Mouse (Mus musculus) hematopoietic stem cell, adult 5-6 weeks (primary cell): Measurements from ENCODE around the gene Henmt1. TPM values are rescaled to one million over a fixed set of nuclear protein-coding genes. Genes with fewer than 3 reads are reported as not detected.

Source experiments
- ATAC-seq, 2 experiments: fragments of 125-278 bp in 1 of 2; replicated peaks in 1 of 2; 2 replicates each; pipeline ENCODE4 v1.8.0; 2016 to 2017; ENCODE audit warnings: inconsistent platforms in 2 of 2, mild to moderate bottlenecking in 2 of 2, moderate number of reproducible peaks in 2 of 2, low read depth in 1 of 2, moderate TSS enrichment in 1 of 2; ENCODE audit not compliant: low FRiP score in 2 of 2, poor library complexity in 2 of 2, severe bottlenecking in 2 of 2, insufficient read depth in 1 of 2, low TSS enrichment in 1 of 2
- total RNA-seq: library from RNA; stranded (forward); fragments of 172-1452, 232-1000 nt; gene quantifications from 2 replicates; pipeline ENCODE4 v1.2.3, GENCODE M21; 2017

Gene Henmt1
- total RNA-seq, 1 experiment from 2014 or later: 0.99 TPM

DNA sequence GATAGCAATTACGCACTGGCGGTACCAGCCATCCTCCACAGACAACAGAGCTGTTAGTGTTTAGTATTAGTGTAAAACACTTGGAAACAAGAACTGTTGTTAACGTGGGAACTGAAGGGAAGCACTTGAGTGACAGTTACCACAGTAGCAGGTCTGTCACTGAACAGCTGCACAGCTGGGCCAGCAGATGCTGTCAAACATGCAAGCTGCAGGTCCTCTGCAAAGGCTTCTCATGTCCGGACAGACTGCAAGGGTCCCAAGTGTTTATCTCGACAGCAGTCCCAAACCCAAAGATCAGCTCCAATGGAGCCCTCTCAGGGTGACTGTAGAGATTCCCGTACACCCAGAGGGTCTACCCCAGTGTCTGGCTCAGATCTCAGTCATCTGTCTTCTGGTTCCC, 42.3 kb downstream of the Henmt1 start:
- no peak for ATAC-seq

DNA sequence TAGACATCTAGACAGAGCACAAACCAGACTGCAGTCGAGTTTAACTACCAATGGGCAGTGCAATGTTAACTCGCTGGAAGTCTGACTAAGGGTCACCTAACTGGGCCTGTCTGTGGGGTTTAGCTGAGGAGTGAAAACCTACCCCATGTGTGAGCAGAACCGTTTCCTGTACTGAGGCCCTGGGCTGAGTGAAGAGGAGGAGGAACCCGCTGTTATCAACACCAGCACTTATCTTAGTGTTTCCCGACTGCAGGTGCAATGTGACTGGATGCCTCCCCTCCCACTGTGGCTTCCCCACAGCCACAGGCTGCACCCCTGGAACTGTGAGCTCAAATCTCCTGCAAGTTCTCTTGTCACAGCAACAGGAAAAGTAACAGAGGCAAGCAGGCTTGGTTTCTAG, 44.3 kb downstream of the Henmt1 start:
- ATAC-seq: 0 out of 4 replicates have a peak, but pooled peaks have one; percentile 3 to 21

DNA sequence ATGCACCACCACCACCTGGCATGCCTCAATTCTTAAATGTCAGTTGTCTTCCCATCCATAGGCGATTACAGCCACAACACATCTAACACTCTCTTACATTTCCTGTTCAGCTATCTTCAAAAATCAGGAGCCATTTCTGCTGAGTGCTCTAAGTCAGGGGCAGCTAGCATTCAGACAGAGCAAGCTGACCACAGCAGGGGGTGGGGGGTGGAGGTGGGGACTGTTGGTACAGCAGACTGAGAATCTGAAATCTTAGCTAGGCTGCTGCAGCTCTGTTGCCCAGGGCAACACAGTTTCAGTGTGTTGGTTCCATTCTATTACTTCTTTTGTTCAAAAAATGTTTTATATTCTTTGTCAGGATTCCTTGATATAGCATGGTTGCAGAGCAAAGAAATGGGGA, 46.9 kb downstream of the Henmt1 start:
- no peak for ATAC-seq

DNA sequence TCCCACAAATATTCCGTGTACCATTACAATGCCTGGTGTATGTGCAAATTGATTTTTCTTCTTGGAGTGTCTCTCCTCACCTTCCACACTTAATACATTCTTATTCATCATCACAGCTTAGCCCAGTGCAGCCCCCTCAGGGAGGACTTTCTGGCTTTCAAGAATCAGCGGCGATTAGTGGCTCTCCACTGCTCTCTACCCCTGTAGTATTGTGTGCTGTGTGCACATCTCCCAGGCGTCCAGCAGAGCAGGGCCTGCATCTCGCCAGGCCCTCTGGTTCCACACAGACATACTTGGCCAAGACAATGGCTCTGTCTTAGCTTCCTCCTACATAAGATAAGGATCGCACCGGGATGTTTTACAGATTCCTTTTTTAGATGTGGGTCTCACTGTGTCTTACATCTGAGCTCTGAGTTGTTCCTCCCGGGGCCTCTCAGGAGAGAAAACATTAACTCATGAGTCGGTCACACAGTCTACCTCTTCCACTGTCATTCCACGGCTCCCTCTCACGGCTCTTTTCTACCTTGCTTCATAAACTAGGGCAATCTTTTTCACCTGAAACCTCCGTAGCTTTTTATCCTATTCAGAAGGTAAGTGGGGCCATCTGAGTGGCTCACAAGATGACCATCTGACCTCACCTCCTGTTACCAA, 47.5 kb downstream of the Henmt1 start:
- ATAC-seq: no peak

- ATAC-seq: no peak
Measured at GRCm38 (mm10) chr3:108989971-108990548, 50.4 kb downstream of the Henmt1 start.

DNA sequence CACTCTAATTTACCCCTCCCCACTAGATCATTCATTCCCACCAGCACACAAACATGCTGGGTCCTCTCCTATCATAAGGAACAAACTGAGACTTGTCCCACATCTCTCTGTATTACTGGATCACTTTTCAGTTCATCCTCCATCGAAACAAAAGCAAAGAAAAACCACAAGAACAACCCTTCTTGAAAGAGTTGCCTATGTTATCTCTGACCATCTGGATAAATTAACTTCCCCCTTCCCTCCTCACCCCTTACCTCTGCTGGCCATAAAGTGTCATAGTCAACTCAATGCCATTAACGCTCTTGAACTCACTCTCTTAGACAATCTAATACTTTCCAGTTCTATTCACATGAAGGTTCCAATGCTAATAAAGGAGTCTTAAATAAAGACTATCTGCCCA, 54.8 kb downstream of the Henmt1 start:
- ATAC-seq: 0 out of 4 replicates have a peak, but pooled peaks have one; percentile 9 to 31

- ATAC-seq: no peak
Measured at GRCm38 (mm10) chr3:108995379-108995778, 55.7 kb downstream of the Henmt1 start.

GRCm38 (mm10) chr3:108997284-108997683, 57.6 kb downstream of the Henmt1 start:
- ATAC-seq: peak; percentile 84 to 86

DNA sequence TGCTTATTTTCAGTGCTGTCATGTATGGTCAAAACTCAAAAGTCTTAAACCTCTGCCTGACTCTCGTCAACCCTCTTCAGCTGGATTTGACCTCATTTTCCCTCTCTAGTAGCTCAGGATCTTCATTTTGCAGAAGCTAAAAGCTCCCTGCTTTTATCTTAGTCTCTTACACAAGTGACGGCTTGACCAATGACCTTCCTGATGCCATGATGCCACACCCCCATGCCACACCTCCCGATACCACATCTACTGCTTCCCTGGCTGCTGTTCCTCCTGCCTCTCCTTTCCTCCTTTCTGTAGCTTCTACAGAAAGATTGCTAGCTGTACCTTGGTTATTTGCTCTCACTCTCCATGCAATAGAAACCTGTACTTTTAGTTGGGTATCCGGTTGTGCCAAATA, 58.1 kb downstream of the Henmt1 start:
- ATAC-seq: peak; percentile 57 to 73

DNA sequence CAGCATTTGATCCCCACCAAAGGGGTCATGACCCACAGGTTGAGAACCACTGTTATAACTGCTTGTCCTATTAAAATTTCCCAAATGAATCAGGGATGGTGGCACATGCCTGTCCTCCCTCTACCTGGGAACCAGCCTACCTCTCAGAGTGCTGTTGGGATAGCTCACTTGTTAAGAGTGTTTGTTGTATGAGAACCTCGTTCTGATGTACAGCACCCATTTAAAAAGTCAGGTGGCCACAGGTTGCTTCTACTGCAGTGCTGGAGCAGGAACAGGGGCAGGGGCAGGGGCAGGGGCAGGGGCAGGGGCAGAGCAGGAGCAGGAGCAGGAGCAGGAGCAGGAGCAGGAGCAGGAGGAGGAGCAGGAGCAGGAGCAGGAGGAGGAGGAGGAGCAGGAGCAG, 59.5 kb downstream of the Henmt1 start:
- no peak for ATAC-seq

- no peak for ATAC-seq
Measured at GRCm38 (mm10) chr3:109005777-109006176, 66.1 kb downstream of the Henmt1 start.

- ATAC-seq: no peak
Measured at GRCm38 (mm10) chr3:109008180-109008579, 68.5 kb downstream of the Henmt1 start.

Other genes starting within 250 kb of the Henmt1 start
- gene Gpsm2, start 217.6 kb upstream of the Henmt1 start, total RNA-seq: 14.4 and 22.9 TPM in 2 replicates
- gene Aknad1, start 200.2 kb upstream of the Henmt1 start, total RNA-seq: 0.55 TPM in 1 of 2 replicates, not detected in the other
- 40.5 and 44.3 TPM in 2 replicates for gene Stxbp3, start 99.3 kb upstream of the Henmt1 start, total RNA-seq
- not detected in 2 replicates for gene Fndc7, start 49.9 kb upstream of the Henmt1 start, total RNA-seq
- 270 and 419 TPM in 2 replicates for gene Prpf38b, start 28.1 kb upstream of the Henmt1 start, total RNA-seq
- gene Gm9857, start 572 bp downstream of the Henmt1 start, total RNA-seq: not detected in 2 replicates
- 27.8 and 31.7 TPM in 2 replicates for gene Fam102b, start 87.7 kb downstream of the Henmt1 start, total RNA-seq
- not detected in 2 replicates for gene Slc25a54, start 140.6 kb downstream of the Henmt1 start, total RNA-seq
- gene Slc25a24, start 183.3 kb downstream of the Henmt1 start, total RNA-seq: 29.5 and 35.9 TPM in 2 replicates